Mouse (Mus musculus) stomach, postnatal 0 days (tissue): ENCODE measurements at regions not wholly inside any gene's neighbourhood (a gene's known extent, or its start where the extent isn't known, plus 50 kb on each side); places are given as distances from the start of the nearest gene placed in this dataset.

Experiments used
- CTCF ChIP-seq: IDR thresholded peaks from 2 replicates; pipeline ENCODE4 v1.5.1; 2016; ENCODE audit warnings: antibody characterized with exemption, low read depth, mild to moderate bottlenecking, moderate library complexity
- EP300 ChIP-seq: optimal IDR thresholded peaks from 2 replicates; pipeline ENCODE3; 2016; ENCODE audit warnings: antibody characterized with exemption

GRCm38 (mm10) chr2:72677731-72678130 is 201.8 kb downstream of the Cdca7 start:
- TF ChIP-seq CTCF (no peak), EP300 (no peak)
